Mouse (Mus musculus) Patski (cell line): Measurements from ENCODE around the gene Col19a1. TPM values are rescaled to one million over a fixed set of nuclear protein-coding genes. Genes with fewer than 3 reads are reported as not detected.

Source experiments
- ATAC-seq: fragments of 100-300 bp; one replicate; pipeline ENCODE4 v1.8.0; 2021
- CTCF ChIA-PET: fragments of 350-600 bp; sonication (Branson Sonifier 250); formaldehyde crosslinking; loops from one replicate; lab custom pipeline; 2022; ENCODE audit warnings: inconsistent platforms; lab: Charles Lee
- POLR2A ChIA-PET: fragments of 350-600 bp; sonication (Branson Sonifier 250); formaldehyde crosslinking; loops from one replicate; lab custom pipeline; 2022; ENCODE audit warnings: antibody characterized with exemption, inconsistent platforms; lab: Charles Lee
- DNase-seq: peaks from one replicate; pipeline ENCODE4 v3.0.0-alpha.2; 2011; ENCODE audit warnings: low read depth, low spot score
- H3K27me3 ChIP-seq: fragments of 371-371 bp; one replicate; pipeline ENCODE4 v1.5.1; 2021
- CTCF ChIP-seq: fragments of 100-300 bp; IDR thresholded peaks from one replicate; pipeline ENCODE4 v1.5.1; 2021
- in situ Hi-C: fragments of 300-500 bp; cut with MboI; formaldehyde crosslinking; loops from 3 replicates; pipeline ENCODE4 v1.11.1; 2018; ENCODE audit warnings: low pct_unique_long_range_greater_than_20kb, mixed read lengths
- polyA plus RNA-seq: library from polyadenylated mRNA; unstranded; gene quantifications from one replicate; pipeline ENCODE4 v1.2.3, GENCODE M21; 2021

The Col19a1 gene
- polyA plus RNA-seq, 1 experiment from 2014 or later: not detected

GRCm38 (mm10) chr1:24229552-24229951 lies 357.7 kb downstream of the Col19a1 start:
- ChIA-PET POLR2A (no interaction called here), CTCF (no interaction called here)
- DNase-seq (no peak), ATAC-seq (no peak)
- TF ChIP-seq CTCF: no peak
- peaks cover 41% of the 10 kb centered on the region for H3K27me3 ChIP-seq
- in situ Hi-C loops: no loop called here

GRCm38 (mm10) chr1:24226941-24227711 lies 360.1 kb downstream of the Col19a1 start:
- CTCF ChIA-PET: interaction anchor here (0.8 kb wide), 1 partner anchor 12 kb away, joined by 3 read pairs; no protein-coding TSS in a partner anchor
- no peak for TF ChIP-seq CTCF
- DNase-seq (no peak), ATAC-seq (no peak)
- H3K27me3 ChIP-seq: peaks cover 45% of the 10 kb centered on the region
- POLR2A ChIA-PET: no interaction called here
- in situ Hi-C loops: no loop called here

- ChIA-PET POLR2A (no interaction called here), CTCF (no interaction called here)
- ATAC-seq (no peak), DNase-seq (no peak)
- no peak for TF ChIP-seq CTCF
- in situ Hi-C loops: no loop called here
- peaks cover 41% of the 10 kb centered on the region for H3K27me3 ChIP-seq
Measured at GRCm38 (mm10) chr1:24225825-24226526, 361.3 kb downstream of the Col19a1 start.

GRCm38 (mm10) chr1:24222981-24223612 lies 364.2 kb downstream of the Col19a1 start:
- CTCF ChIA-PET: no interaction called here

GRCm38 (mm10) chr1:24222231-24222630 lies 365.0 kb downstream of the Col19a1 start:
- DNase-seq (no peak), ATAC-seq (no peak)
- CTCF ChIA-PET: no interaction called here
- no peak for TF ChIP-seq CTCF
- POLR2A ChIA-PET: no interaction called here
- peaks cover 50% of the 10 kb centered on the region for H3K27me3 ChIP-seq
- in situ Hi-C loops: no loop called here

More at GRCm38 (mm10) chr1:24222981-24223612, 364.2 kb downstream of the Col19a1 start:
- H3K27me3 ChIP-seq: peaks cover 48% of the 10 kb centered on the region
- POLR2A ChIA-PET: no interaction called here
- ATAC-seq (no peak), DNase-seq (no peak)
- no peak for TF ChIP-seq CTCF
- in situ Hi-C loops: no loop called here

GRCm38 (mm10) chr1:24219041-24219440 lies 368.2 kb downstream of the Col19a1 start:
- ATAC-seq (peak; percentile 51), DNase-seq (no peak)
- CTCF ChIA-PET: no interaction called here

More at GRCm38 (mm10) chr1:24219041-24219440, 368.2 kb downstream of the Col19a1 start:
- POLR2A ChIA-PET: no interaction called here
- H3K27me3 ChIP-seq: peaks cover 53% of the 10 kb centered on the region
- TF ChIP-seq CTCF: no peak
- in situ Hi-C loops: no loop called here

Other genes with a start within 250 kb of the Col19a1 start
- 71.1 TPM for gene Lmbrd1, start 91.2 kb upstream of the Col19a1 start, polyA plus RNA-seq